Mouse (Mus musculus): Measurements from ENCODE around the gene Cpsf6. TPM values are rescaled to one million over a fixed set of nuclear protein-coding genes. Genes with fewer than 3 reads are reported as not detected.

Gene Cpsf6
- polyA plus RNA-seq, 1 experiment = 149 TPM

GRCm38 (mm10) chr10:117419577-117420290 is 39.9 kb upstream of the Cpsf6 start:
- TF ChIP-seq CTCF (IDR thresholded peaks at IDR 0.05; ENCODE audit: borderline replicate concordance, extremely low read depth, insufficient read depth, insufficient read length) (no peak), POLR2A (IDR thresholded peaks at IDR 0.05; ENCODE audit: borderline replicate concordance, extremely low read depth, insufficient read depth, insufficient read length, poor library complexity, severe bottlenecking) (no peak)
- DNase-seq (ENCODE audit: low read depth) = no peak

GRCm38 (mm10) chr10:117418668-117419237 is 38.9 kb upstream of the Cpsf6 start:
- DNase-seq (ENCODE audit: low read depth) = peak; percentile 43

GRCm38 (mm10) chr10:117417772-117418667 is 38.2 kb upstream of the Cpsf6 start:
- peak; percentile 91 for DNase-seq (ENCODE audit: low read depth)
- TF ChIP-seq CTCF (IDR thresholded peaks at IDR 0.05; ENCODE audit: borderline replicate concordance, extremely low read depth, insufficient read depth, insufficient read length) = no peak
- no peak for TF ChIP-seq POLR2A (IDR thresholded peaks at IDR 0.05; ENCODE audit: borderline replicate concordance, extremely low read depth, insufficient read depth, insufficient read length, poor library complexity, severe bottlenecking)

More at GRCm38 (mm10) chr10:117418668-117419237, 38.9 kb upstream of the Cpsf6 start:
- no peak for TF ChIP-seq POLR2A (IDR thresholded peaks at IDR 0.05; ENCODE audit: borderline replicate concordance, extremely low read depth, insufficient read depth, insufficient read length, poor library complexity, severe bottlenecking)
- no peak for TF ChIP-seq CTCF (IDR thresholded peaks at IDR 0.05; ENCODE audit: borderline replicate concordance, extremely low read depth, insufficient read depth, insufficient read length)

- peak; percentile 21 for DNase-seq (ENCODE audit: low read depth)
- TF ChIP-seq POLR2A (IDR thresholded peaks at IDR 0.05; ENCODE audit: borderline replicate concordance, extremely low read depth, insufficient read depth, insufficient read length, poor library complexity, severe bottlenecking) = no peak
- TF ChIP-seq CTCF (IDR thresholded peaks at IDR 0.05; ENCODE audit: borderline replicate concordance, extremely low read depth, insufficient read depth, insufficient read length) = no peak
Observed at GRCm38 (mm10) chr10:117417470-117417767, 37.6 kb upstream of the Cpsf6 start.

- TF ChIP-seq CTCF (IDR thresholded peaks at IDR 0.05; ENCODE audit: borderline replicate concordance, extremely low read depth, insufficient read depth, insufficient read length) = no peak
- TF ChIP-seq POLR2A (IDR thresholded peaks at IDR 0.05; ENCODE audit: borderline replicate concordance, extremely low read depth, insufficient read depth, insufficient read length, poor library complexity, severe bottlenecking) = no peak
- no peak for DNase-seq (ENCODE audit: low read depth)
Observed at GRCm38 (mm10) chr10:117416636-117417469, 37.0 kb upstream of the Cpsf6 start.

GRCm38 (mm10) chr10:117416095-117416494 is 36.3 kb upstream of the Cpsf6 start:
- no peak for TF ChIP-seq POLR2A (IDR thresholded peaks at IDR 0.05; ENCODE audit: borderline replicate concordance, extremely low read depth, insufficient read depth, insufficient read length, poor library complexity, severe bottlenecking)
- TF ChIP-seq CTCF (IDR thresholded peaks at IDR 0.05; ENCODE audit: borderline replicate concordance, extremely low read depth, insufficient read depth, insufficient read length) = no peak
- DNase-seq (ENCODE audit: low read depth) = peak; percentile 41

GRCm38 (mm10) chr10:117415364-117416057 is 35.7 kb upstream of the Cpsf6 start:
- no peak for DNase-seq (ENCODE audit: low read depth)
- TF ChIP-seq POLR2A (IDR thresholded peaks at IDR 0.05; ENCODE audit: borderline replicate concordance, extremely low read depth, insufficient read depth, insufficient read length, poor library complexity, severe bottlenecking) (no peak), CTCF (IDR thresholded peaks at IDR 0.05; ENCODE audit: borderline replicate concordance, extremely low read depth, insufficient read depth, insufficient read length) (no peak)

GRCm38 (mm10) chr10:117414726-117415125 is 34.9 kb upstream of the Cpsf6 start:
- TF ChIP-seq POLR2A (IDR thresholded peaks at IDR 0.05; ENCODE audit: borderline replicate concordance, extremely low read depth, insufficient read depth, insufficient read length, poor library complexity, severe bottlenecking) (no peak), CTCF (IDR thresholded peaks at IDR 0.05; ENCODE audit: borderline replicate concordance, extremely low read depth, insufficient read depth, insufficient read length) (no peak)
- DNase-seq (ENCODE audit: low read depth) = no peak

GRCm38 (mm10) chr10:117413562-117414527 is 34.0 kb upstream of the Cpsf6 start:
- TF ChIP-seq POLR2A (IDR thresholded peaks at IDR 0.05; ENCODE audit: borderline replicate concordance, extremely low read depth, insufficient read depth, insufficient read length, poor library complexity, severe bottlenecking) = no peak
- TF ChIP-seq CTCF (IDR thresholded peaks at IDR 0.05; ENCODE audit: borderline replicate concordance, extremely low read depth, insufficient read depth, insufficient read length) = no peak
- peak; percentile 50 for DNase-seq (ENCODE audit: low read depth)
